Mouse (Mus musculus) right cerebral cortex, adult 2 months (tissue): Measurements from ENCODE around the gene Slpi.
"Not testable (repeated sequence)": the region's sequence is repeated elsewhere in the genome, so short reads cannot be mapped to it uniquely, and the experiment has no call there.

Experiments
- DNase-seq, 2 experiments: peaks; one replicate each; pipeline ENCODE4 v3.0.0; 2021 to 2022; ENCODE audit warnings: low spot score in 2 of 2

Slpi gene

DNA sequence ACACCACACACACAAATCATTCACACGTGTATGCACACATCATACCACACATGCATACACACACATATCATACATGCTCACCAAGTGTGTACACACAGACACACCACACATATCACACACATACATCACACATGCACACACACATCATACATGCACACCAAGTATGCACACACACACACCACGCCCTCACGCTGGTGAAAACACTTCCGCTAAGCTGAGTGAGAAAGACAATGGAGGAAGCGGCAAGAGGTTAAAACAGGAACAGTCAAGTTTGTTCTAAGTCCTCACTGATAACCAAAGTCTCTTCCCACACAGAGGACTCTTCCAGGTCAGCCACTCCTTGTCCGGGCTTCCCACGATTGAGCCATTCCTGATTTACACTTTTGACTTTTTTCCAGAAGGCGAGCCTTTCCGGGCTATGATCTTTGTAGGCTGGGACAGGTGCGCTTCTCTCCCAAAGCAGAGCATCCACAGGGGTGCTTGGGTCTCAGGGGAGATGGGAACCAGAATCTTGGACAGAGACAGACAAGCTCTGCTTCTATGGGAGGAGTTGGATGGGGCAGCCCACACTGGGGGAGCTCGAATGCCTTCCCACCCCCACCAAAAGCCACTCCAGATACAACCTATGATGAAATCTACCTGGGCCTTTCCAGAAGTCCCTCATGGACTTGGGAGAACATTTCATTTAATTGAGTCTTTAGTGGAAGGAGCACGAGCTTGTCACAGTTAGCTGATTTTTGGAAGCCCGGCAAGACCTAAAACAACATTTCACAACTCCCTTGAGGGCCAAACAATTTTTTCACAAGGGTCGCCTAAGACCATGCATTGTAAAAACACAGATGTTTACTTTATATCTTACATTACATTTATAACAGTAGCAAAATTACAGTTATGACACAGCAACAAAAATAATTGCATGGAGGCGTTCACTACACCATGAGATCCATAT, 11.1 kb downstream of the Slpi start:
- DNase-seq, result no peak

DNA sequence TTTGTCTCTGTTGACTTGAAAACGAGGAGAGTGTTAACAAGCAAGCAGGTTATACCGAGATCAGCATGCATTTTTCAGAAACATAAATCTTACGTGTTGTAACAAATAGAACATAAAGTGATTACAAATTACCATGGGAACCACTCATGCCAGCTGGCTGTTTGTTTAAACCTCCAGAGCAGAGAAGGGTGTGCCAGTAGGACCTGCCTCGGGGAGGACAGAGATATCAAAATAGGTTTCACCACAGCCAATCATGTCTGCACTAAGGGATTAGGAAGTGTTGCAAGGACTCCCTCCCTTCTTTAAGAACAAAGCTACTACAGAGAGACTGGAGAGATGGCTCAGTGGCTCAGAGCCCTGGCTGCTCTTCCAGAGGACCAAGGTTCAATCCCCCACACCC, 15.7 kb downstream of the Slpi start:
- DNase-seq, result peak in 1 of 2 experiments; percentile 11

DNA sequence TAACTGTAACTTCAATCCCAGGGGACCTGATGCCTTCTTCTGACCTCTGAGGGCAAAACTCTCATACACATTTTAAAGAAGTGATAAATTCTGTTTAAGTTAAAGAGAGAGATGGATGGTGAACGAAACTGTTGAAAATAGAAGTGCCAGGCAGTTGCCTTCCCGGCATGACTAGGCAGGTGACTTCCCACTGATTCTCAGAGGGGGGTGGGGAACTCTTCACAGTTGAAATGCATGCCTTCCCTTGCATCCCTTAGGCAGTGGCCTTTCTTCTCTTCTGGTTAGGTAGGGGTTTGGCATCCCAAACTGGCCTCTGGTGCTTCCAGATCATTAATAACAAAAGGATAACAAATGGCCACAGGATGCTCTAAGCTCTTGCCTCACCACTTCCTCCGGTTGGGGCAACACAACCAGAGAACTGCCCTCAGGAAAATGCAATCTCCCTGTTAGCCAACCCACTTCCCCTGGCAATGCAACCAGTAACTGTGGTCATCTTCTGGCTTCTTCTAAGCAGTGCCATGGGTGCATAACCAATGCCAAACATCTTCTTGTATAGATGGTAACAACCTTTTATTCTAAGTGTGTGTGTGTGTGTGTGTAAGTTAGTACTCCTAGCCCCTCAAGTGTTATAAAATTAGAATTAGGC, 16.4 kb downstream of the Slpi start:
- DNase-seq, result no peak

DNA sequence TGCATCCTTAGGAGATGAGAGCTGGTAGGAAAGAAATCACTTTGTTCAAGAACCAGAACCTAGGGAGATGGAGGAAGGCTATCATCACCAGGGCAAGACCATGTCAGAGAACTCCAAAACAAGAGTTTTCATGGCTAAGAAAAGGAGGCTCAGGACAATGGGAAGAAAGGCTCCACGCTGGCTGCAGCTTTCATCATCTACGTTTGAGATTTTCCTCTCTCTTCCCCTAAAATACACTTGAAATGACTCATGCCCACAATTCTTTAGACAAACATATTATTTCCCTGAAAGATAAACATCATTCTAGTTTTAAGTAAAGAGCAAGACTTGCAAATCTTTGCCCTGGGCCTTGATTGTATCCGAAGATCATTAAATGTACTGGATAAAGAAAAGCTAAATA, 17.5 kb downstream of the Slpi start:
- no peak for DNase-seq

DNA sequence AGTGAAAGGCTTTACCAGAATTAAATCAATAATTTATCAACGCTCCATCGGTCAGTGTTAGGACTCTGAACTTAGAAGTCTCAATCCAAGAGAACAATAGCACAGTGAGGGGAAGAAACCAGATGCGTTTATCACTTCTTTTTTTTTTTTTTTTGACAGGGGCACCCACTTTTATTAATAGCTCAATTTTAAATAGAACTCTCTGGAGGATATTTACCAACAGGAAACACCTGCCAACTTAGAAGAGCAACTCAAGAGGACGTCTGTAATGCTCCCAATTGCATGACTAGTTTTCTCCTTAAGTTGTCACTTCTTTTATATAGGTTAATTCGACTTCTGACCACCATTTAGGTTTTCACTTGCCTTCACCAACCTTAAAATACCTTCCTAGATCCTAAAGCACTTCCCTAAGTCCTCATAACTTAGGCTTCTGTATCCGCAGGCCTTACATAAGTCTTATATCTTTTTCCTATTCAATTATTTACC, 20.2 kb downstream of the Slpi start:
- no peak for DNase-seq

DNA sequence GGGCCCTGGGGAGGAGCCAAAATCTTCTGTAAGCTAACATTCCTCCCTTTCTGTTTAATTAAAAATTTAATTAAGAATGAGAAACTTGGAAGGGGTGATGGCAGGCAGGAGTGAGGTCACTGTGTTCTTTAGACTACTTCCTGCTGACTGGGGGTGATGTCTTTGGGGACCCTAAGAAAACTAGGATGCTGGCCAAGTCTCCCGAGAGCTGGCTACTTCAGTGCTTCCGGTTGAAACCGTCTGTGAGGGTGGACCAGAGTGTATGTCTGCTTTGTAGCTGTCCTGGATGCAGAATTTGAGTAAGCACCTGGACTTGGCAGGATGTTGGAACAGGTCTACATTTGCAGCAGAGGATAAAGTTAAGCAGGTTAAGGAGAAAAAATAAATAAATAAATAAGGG, 21.9 kb downstream of the Slpi start:
- DNase-seq, result no peak

DNA sequence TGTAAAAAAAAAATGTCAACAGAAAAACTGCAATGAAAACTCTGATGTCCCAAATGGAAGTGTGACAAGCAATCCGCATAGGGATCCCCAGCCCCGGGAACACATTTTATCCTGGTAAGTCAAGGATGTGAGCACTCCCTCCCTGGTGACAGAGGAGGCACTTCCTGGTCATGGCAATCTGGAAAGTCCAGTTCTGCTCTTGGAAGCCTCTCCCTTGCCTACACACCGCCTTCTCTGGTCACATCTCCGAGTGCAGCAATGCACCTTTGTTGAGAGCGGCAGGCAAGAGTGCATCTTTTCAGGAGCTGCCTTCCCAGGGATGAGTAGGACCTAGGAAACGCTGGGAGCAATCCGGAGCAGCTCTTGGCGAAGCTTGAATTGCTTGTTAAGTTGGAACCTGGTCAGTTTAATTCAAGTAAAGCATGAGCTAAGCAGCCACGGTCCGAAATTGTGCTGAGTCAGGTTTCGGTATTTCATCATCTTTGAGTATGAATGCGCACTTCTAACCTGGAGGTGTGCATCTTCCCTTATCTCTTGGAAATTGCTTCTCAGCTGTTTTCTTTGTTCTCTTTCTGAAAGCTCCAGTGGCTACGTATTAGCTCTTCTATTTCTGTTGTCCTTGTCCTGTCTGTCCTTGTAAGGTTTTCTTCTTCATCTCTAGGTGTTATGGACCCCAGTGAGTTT, 27.8 kb downstream of the Slpi start:
- no peak for DNase-seq

DNA sequence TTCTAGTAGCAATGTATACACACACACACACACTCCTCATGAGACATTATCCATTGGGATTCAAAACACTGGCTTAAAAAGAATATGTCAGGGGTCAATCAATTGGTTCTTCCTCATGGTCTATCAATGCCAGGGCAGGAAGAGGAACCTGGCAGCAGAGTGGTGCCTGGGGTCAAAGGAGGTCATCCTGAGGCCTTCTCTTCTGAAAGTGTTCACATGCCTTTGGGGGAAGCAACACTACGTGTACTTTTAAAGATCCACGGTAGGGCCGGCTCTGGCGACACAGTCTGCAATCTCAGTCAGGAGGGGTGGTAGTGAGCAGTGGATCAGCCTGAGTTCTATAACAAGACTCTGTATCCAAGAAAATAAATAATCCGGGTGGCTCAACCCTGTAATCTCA, 29.2 kb downstream of the Slpi start:
- DNase-seq, result no peak

DNA sequence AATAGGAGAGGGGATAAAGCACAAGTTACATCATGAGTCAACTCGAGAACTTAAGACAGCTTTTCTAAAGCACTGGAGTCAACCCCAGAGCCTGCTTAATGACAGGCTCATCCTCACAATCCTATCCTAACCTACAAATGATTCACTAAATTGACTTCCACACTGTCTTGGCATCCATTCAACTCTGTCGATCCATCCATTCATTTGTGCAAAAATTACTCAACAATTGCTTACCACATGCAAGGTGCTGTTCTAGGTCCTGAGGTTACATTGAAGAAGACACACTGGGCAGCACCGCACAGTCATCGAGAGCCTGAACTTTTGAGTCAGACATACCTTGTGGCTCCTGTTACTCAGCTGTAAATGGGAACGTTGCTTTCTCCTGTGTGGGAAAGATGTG, 29.9 kb downstream of the Slpi start:
- no peak for DNase-seq

DNA sequence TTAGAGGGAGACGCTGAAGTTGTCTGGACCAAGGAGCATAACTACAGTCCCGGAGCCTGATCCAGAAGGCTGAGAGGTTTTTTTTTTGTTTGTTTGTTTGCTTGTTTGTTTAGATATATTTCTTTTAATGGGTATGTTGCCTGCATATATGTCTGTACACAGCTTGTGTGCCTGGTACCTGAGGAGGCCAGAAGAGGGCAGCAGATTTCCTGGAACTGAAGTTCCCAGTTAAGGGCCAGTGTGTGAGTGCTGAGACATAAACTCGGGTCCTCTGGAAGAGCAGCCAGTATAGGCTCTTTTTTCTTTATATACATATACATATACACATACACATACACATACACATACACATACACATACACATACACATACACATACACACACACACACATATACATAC, 30.5 kb downstream of the Slpi start:
- no peak for DNase-seq

DNA sequence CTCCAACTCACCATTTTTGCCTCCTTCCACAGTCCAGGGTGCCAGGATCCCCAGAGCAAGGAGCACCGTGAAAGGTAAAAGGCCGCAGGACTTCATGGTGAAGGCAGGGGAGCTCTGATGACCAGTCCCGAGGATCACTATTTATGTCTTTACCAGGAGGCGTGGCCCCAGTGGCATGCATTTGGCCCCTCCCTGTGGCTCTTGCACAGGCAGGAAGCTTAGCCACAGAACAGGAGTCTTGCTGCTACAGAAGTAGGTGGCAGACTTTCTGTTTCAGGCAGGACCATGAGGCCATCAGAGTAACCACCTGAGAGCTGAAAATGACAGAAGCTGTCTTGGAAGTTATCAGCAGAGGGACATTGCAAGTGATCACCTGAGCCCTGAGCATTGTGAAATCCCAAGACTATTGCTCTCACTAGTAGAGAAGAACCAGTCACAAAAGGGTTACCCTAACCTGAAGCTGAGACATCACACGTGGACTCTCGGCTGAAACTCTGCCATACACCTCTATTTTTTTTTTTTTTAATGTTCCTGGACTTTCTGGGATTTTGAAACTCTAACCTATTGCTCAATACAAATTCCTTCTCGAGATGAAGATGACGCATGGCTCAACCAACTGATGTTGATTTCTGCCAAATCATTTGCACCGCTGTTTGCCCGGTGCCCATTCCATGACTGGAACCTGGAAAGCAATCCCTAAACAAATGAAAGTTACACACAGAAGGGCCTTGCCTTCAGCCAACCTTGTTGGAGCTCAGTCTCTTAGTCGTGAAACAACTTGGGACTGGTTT, 32.5 kb downstream of the Slpi start:
- no peak for DNase-seq

DNA sequence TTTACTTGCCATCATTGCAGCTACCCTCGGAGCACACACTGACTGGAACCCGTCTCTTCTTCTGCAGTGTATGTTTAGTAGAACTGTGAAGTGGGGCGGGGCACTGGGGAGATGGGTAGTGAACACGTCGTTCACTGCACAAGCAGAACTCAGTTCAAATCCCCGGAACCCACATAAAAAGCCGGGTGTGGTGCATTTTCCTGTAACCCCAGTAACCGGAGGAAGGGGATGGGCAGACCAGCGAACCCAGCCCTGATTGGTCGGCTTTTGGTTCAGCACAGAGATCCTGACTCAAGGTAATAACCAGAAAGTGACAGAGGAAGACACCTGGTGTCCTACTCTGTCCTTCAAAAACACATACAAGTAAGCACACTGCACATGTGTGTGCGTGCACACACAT, 35.5 kb downstream of the Slpi start:
- DNase-seq, result no peak

DNA sequence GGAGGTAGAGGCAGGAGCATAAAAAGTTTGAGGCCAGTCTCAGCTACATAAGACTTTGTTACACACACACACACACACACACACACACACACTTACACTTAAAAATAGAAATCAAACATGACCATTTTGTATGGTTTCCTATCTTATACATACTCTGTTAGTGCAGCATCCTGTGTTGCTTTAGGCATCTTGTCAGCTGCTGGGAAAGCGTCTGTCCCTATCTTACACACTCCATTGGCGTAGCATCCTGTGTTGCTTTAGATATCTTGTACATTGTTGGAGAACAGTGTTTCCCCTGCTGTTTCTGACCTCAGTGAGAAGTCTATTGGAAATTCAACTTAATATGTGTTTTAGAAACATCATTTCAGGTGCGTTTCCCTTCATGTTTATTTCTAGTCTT, 36.2 kb downstream of the Slpi start:
- DNase-seq, result no peak

DNA sequence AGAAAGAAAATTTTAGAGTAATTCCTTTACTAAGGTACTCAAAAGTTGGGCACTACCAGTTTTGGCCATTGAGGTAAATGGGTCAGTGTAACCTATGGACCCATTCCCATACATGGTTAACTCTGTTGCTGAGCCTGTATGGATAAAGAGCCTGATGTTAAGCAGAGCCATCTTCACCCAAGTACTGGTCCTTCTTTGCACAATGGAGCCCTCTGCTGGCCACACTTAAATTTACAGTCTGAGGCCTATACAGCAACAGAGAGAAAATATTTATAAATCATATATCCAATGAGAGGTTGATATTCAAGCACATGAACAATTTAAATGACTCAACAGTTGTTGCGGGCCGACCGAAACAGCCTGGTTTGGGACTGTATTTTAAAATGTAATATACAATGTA, 39.9 kb downstream of the Slpi start:
- no peak for DNase-seq

DNA sequence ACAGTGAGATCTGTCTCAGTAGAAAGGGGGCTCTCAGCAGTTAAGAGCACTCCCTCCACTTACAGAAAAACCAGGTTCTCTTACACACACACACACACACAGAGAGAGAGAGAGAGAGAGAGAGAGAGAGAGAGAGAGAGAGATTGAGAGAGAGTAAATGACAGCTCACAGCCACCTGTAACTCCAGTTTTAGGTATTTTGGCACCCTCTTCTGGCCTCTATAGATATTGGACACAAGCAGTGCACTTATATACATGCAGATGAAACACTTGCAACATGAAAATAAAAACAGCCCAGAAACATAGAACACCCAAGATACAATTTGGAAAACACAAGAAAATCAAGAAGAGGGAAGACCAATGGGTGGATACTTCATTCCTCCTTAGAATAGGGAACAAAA, 41.2 kb downstream of the Slpi start:
- not testable (repeated sequence) for DNase-seq

DNA sequence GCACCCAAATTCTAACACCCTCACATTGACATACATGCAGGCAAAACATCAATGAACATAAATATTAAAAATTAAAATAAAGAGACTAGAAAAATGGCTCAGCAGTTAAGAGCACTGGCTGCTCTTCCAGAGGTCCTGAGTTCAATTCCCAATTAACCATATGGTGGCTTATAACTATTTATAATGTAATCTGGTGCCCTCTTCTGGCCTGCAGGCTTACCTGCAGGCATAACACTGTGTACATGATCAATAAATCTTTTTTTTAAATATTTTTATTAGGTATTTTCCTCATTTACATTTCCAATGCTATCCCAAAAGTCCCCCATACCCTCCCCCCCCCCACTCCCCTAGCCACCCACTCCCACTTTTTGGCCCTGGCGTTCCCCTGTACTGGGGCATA, 45.2 kb downstream of the Slpi start:
- not testable (repeated sequence) for DNase-seq

DNA sequence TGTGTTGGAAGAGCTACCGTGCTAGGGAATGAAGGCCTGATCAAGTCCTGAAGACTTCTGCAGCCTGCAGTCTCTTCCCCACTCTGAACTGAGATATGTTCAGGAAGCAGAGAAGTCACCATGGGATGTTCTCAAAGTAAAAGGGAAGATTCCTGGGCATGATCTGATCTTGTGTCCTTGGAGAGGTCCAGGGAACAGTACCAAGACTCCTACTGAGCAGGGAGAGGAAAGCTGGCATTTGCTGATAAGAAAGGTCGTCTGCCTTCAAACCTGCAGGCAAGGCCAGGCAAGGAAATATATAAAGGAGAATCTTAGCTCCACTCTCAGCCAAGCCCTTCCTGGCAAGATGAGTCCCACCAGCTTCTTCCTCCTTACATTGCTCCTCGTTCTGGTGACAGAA, 56.5 kb downstream of the Slpi start, which contains the start of gene Svs5:
Gene Svs5, plus strand, starts transcription at position 301 of the 400 bp plus-strand sequence.
- DNase-seq, result not testable (repeated sequence)

DNA sequence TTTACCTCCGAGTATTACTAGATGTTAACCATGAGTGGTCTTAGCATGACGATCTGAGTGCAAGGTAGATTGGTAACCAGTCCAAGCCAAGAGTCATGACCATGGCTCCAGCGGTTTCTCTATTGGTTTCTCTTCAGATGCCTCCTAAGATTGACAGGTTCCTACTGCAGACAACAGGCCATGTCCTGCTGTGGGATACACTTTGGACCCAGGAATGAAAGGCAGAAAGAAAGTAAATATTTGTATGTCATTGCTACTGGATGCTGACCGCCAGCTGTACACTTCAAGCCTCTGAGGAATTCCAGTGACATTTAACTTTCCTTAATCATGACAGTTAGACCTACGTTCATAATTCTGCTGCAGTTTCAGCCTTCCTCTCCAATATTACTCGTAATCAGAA, 67.9 kb downstream of the Slpi start:
- no peak for DNase-seq

DNA sequence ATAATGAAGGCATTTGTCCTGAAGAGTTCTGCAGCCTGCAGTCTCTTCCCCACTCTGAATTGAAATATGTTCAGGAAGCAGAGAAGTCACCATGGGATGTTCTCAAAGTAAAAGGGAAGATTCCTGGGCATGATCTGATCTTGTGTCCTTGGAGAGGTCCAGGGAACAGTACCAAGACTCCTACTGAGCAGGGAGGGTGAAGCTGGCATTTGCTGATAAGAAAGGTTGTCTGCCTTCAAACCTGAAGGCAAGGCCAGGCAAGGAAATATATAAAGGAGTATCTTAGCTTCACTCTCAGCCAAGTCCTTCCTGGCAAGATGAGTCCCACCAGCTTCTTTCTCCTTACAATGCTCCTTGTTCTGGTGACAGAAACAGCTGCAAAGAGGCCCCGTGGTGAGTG, 72.4 kb downstream of the Slpi start, which contains the start of gene Svs6:
Gene Svs6, plus strand, starts transcription at position 301 of the 400 bp plus-strand sequence.
- DNase-seq, result not testable (repeated sequence)

DNA sequence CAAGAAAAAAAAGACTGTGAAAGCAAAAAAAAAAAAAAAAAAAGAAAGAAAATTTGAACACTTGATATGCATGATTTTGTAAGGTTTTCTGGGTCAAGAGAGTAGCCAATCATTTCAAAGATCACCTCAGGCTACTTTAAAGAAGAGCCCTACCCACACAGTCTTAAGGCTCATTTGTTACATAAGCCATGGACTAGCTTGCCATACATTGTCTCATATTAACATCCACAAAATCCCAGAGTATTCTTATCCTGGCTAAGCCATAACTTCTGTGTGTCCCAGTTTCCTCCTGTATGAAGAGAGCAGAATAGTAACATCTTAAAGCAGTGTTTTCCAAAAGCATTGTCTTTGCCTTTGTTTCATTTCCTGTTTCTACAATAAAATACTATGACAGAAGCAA, 73.4 kb downstream of the Slpi start:
- not testable (repeated sequence) for DNase-seq

DNA sequence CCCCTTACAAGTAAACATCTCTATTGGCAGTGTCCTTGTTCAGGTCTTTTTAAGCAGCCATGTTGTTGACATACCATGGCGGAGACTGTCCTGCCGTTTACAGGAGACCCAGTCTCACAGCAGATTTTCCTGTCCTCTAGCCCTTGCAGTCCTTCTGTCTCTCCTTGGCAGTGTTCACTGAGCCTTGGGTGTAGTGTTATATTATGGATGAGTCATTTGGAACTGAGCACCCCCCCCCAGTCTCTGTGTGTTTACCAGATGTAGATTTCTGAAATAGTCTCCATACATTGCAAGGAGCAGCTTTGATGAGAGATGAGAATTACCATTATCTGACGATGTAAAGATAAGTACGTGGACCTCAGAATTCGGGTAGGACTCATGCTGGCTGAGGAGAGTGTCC, 76.3 kb downstream of the Slpi start:
- DNase-seq, result peak; percentile 9 to 13
